Mouse (Mus musculus) adrenal gland, postnatal 25 days (tissue): Measurements from ENCODE around the gene Acsbg1. TPM values are rescaled to one million over a fixed set of nuclear protein-coding genes. Genes with fewer than 3 reads are reported as not detected.

Experiments used
- microRNA-seq, 2 experiments: library from miRNA; unstranded; fragments of <30 nt; microRNA quantifications; one replicate each; pipeline ENCODE4 v1.2.0; 2021
- total RNA-seq: library from RNA; stranded (reverse); gene quantifications from 2 replicates; pipeline ENCODE4 v1.2.3, GENCODE M21; 2021

Gene Acsbg1
- total RNA-seq, 1 experiment from 2014 or later, result 108 TPM

Small RNAs within 50 kb of the gene (microRNA-seq; reads per million reads assigned to microRNA genes)
- gene Mir5710, result 0.69 to 1.1 reads per million in 2 experiments

Other genes with a start within 250 kb of the Acsbg1 start
- 18.3 and 19.1 TPM in 2 replicates for gene Dmxl2, start 160.2 kb downstream of the Acsbg1 start, total RNA-seq
- gene Sh2d7, start 122.9 kb downstream of the Acsbg1 start, total RNA-seq, result not detected in 2 replicates
- 37.7 and 48.6 TPM in 2 replicates for gene Cib2, start 101.7 kb downstream of the Acsbg1 start, total RNA-seq
- 223 and 260 TPM in 2 replicates for gene Idh3a, start 75.5 kb downstream of the Acsbg1 start, total RNA-seq
- 16.7 and 23.1 TPM in 2 replicates for gene Dnaja4, start 37.0 kb upstream of the Acsbg1 start, total RNA-seq
- gene Wdr61, start 72.6 kb upstream of the Acsbg1 start, total RNA-seq, result 63.7 and 72.0 TPM in 2 replicates
- gene Crabp1, start 102.9 kb upstream of the Acsbg1 start, total RNA-seq, result 8.4 and 9.5 TPM in 2 replicates
- gene Ireb2, start 201.9 kb upstream of the Acsbg1 start, total RNA-seq, result 63.1 and 64.0 TPM in 2 replicates